Mouse (Mus musculus): ENCODE results near the gene Socs5. TPM values are rescaled to one million over a fixed set of nuclear protein-coding genes. Genes with fewer than 3 reads are reported as not detected.

Socs5 gene
- polyA plus RNA-seq, 1 experiment: 11.5 TPM

GRCm38 (mm10) chr17:87085726-87086125, 21.8 kb upstream of the Socs5 start:
- H3K27me3 ChIP-seq (ENCODE audit: control insufficient read depth, insufficient read depth, low read length, poor library complexity, severe bottlenecking): no peaks in the 10 kb centered on the region
- H3K9me3 ChIP-seq (replicated peaks; ENCODE audit: control insufficient read depth, insufficient read depth, low read length, poor library complexity, severe bottlenecking): no peaks in the 10 kb centered on the region
- TF ChIP-seq POLR2A (IDR thresholded peaks at IDR 0.05; ENCODE audit: insufficient read depth, low read length): no peak
- TF ChIP-seq CTCF (IDR thresholded peaks at IDR 0.05; ENCODE audit: low read depth, low read length): no peak
- TF ChIP-seq EP300 (IDR thresholded peaks at IDR 0.05; ENCODE audit: insufficient read depth, low read depth, low read length): no peak
- no peak overlapping the region for H3K27ac ChIP-seq (ENCODE audit: insufficient read depth, low read length)
- no peaks in the 10 kb centered on the region for H3K4me1 ChIP-seq (ENCODE audit: control insufficient read depth, insufficient read depth, low read length)
- no peaks in the 10 kb centered on the region for H3K36me3 ChIP-seq (ENCODE audit: control insufficient read depth, insufficient read depth, low read length, poor library complexity, severe bottlenecking)
- no peak overlapping the region for H3K4me3 ChIP-seq (ENCODE audit: low read depth, low read length)
- H3K9ac ChIP-seq (ENCODE audit: low read depth, poor library complexity, severe bottlenecking): no peak overlapping the region

- TF ChIP-seq CTCF (IDR thresholded peaks at IDR 0.05; ENCODE audit: low read depth, low read length): no peak
- TF ChIP-seq POLR2A (IDR thresholded peaks at IDR 0.05; ENCODE audit: insufficient read depth, low read length): no peak
- TF ChIP-seq EP300 (IDR thresholded peaks at IDR 0.05; ENCODE audit: insufficient read depth, low read depth, low read length): no peak
- Histone ChIP-seq H3K4me3 (ENCODE audit: low read depth, low read length) (no peak overlapping the region), H3K27me3 (ENCODE audit: control insufficient read depth, insufficient read depth, low read length, poor library complexity, severe bottlenecking) (no peaks in the 10 kb centered on the region), H3K27ac (ENCODE audit: insufficient read depth, low read length) (no peak overlapping the region), H3K4me1 (ENCODE audit: control insufficient read depth, insufficient read depth, low read length) (no peaks in the 10 kb centered on the region), H3K9ac (ENCODE audit: low read depth, poor library complexity, severe bottlenecking) (no peak overlapping the region), H3K36me3 (ENCODE audit: control insufficient read depth, insufficient read depth, low read length, poor library complexity, severe bottlenecking) (no peaks in the 10 kb centered on the region), H3K9me3 (replicated peaks; ENCODE audit: control insufficient read depth, insufficient read depth, low read length, poor library complexity, severe bottlenecking) (no peaks in the 10 kb centered on the region)
These were observed 18.2 kb upstream of the Socs5 start for GRCm38 (mm10) chr17:87089296-87089695.

DNA sequence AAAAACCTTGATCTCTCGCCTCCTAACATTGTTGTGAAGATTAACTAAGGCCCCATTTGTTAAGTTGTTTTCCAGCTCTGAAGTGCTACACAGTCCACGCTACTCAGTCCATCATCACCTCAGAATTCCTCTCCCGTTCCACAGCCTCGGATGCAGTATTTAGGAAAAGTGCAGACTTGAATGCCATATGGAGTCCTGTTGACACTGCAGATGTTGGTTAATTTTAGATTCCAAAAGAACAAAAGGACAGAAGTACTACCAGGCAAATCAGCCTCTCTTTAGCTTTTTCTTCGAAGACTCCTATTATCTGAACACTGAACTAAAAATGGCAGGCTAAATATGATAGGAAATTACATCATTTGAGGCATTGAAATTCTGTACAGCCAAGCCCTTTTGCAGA, 14.4 kb upstream of the Socs5 start:
- Histone ChIP-seq H3K9ac (ENCODE audit: low read depth, poor library complexity, severe bottlenecking) (no peak overlapping the region), H3K4me1 (ENCODE audit: control insufficient read depth, insufficient read depth, low read length) (peaks cover 3% of the 10 kb centered on the region), H3K36me3 (ENCODE audit: control insufficient read depth, insufficient read depth, low read length, poor library complexity, severe bottlenecking) (no peaks in the 10 kb centered on the region), H3K9me3 (replicated peaks; ENCODE audit: control insufficient read depth, insufficient read depth, low read length, poor library complexity, severe bottlenecking) (no peaks in the 10 kb centered on the region), H3K27ac (ENCODE audit: insufficient read depth, low read length) (no peak overlapping the region), H3K4me3 (ENCODE audit: low read depth, low read length) (no peak overlapping the region), H3K27me3 (ENCODE audit: control insufficient read depth, insufficient read depth, low read length, poor library complexity, severe bottlenecking) (no peaks in the 10 kb centered on the region)
- TF ChIP-seq CTCF (IDR thresholded peaks at IDR 0.05; ENCODE audit: low read depth, low read length): no peak
- no peak for TF ChIP-seq EP300 (IDR thresholded peaks at IDR 0.05; ENCODE audit: insufficient read depth, low read depth, low read length)
- TF ChIP-seq POLR2A (IDR thresholded peaks at IDR 0.05; ENCODE audit: insufficient read depth, low read length): no peak

DNA sequence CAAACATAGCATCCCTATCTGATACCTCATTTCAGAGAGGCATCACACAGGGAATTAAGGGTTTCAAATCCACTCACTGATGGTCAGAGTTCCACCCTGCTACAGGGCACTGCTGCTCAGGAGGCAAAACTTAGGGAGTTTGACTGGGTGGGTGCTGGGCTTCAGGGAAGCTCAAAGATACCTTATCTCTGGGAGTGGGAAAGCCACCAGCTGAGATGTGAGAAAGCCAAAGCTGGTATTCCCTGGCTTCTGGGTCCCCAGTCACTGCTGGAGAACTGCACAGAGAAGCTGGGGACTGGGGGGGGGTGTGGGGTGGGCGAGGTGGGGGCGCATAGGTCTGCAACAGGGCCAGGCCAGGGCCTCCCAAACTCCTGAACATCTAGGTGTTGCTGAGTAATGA, 10.5 kb upstream of the Socs5 start:
- H3K27ac ChIP-seq (ENCODE audit: insufficient read depth, low read length): no peak overlapping the region
- H3K27me3 ChIP-seq (ENCODE audit: control insufficient read depth, insufficient read depth, low read length, poor library complexity, severe bottlenecking): no peaks in the 10 kb centered on the region
- H3K9ac ChIP-seq (ENCODE audit: low read depth, poor library complexity, severe bottlenecking): no peak overlapping the region
- H3K36me3 ChIP-seq (ENCODE audit: control insufficient read depth, insufficient read depth, low read length, poor library complexity, severe bottlenecking): no peaks in the 10 kb centered on the region
- H3K4me1 ChIP-seq (ENCODE audit: control insufficient read depth, insufficient read depth, low read length): peaks cover 3% of the 10 kb centered on the region
- H3K9me3 ChIP-seq (replicated peaks; ENCODE audit: control insufficient read depth, insufficient read depth, low read length, poor library complexity, severe bottlenecking): no peaks in the 10 kb centered on the region
- no peak for TF ChIP-seq EP300 (IDR thresholded peaks at IDR 0.05; ENCODE audit: insufficient read depth, low read depth, low read length)
- H3K4me3 ChIP-seq (ENCODE audit: low read depth, low read length): no peak overlapping the region

DNA sequence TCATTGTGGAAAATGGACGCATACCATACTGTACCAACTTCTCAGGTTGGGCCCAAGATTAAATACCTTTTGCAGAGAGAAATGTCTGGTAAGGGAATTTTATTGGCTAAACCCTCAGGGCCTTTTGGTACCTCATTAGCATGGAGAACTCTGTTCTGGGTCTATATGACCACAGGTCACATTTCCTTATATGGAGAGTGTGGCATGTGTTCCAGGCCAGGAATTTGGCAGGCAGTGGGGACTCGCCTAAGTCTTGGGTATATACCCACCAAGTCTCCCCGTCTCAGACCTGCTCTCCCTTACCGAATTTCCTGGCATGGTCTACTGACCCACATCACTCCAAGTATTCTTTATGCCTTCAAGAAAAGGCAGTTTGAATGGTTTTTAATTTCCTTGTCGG, 9.9 kb upstream of the Socs5 start:
- H3K4me3 ChIP-seq (ENCODE audit: low read depth, low read length): no peak overlapping the region
- no peaks in the 10 kb centered on the region for H3K9me3 ChIP-seq (replicated peaks; ENCODE audit: control insufficient read depth, insufficient read depth, low read length, poor library complexity, severe bottlenecking)
- TF ChIP-seq EP300 (IDR thresholded peaks at IDR 0.05; ENCODE audit: insufficient read depth, low read depth, low read length) (no peak), CTCF (IDR thresholded peaks at IDR 0.05; ENCODE audit: low read depth, low read length) (no peak), POLR2A (IDR thresholded peaks at IDR 0.05; ENCODE audit: insufficient read depth, low read length) (no peak)
- H3K27ac ChIP-seq (ENCODE audit: insufficient read depth, low read length): no peak overlapping the region
- no peaks in the 10 kb centered on the region for H3K27me3 ChIP-seq (ENCODE audit: control insufficient read depth, insufficient read depth, low read length, poor library complexity, severe bottlenecking)
- H3K36me3 ChIP-seq (ENCODE audit: control insufficient read depth, insufficient read depth, low read length, poor library complexity, severe bottlenecking): no peaks in the 10 kb centered on the region
- H3K9ac ChIP-seq (ENCODE audit: low read depth, poor library complexity, severe bottlenecking): no peak overlapping the region
- H3K4me1 ChIP-seq (ENCODE audit: control insufficient read depth, insufficient read depth, low read length): peaks cover 4% of the 10 kb centered on the region

- Histone ChIP-seq H3K9me3 (replicated peaks; ENCODE audit: control insufficient read depth, insufficient read depth, low read length, poor library complexity, severe bottlenecking) (no peaks in the 10 kb centered on the region), H3K36me3 (ENCODE audit: control insufficient read depth, insufficient read depth, low read length, poor library complexity, severe bottlenecking) (no peaks in the 10 kb centered on the region), H3K4me1 (ENCODE audit: control insufficient read depth, insufficient read depth, low read length) (peaks cover 4% of the 10 kb centered on the region), H3K27me3 (ENCODE audit: control insufficient read depth, insufficient read depth, low read length, poor library complexity, severe bottlenecking) (no peaks in the 10 kb centered on the region), H3K27ac (ENCODE audit: insufficient read depth, low read length) (no peak overlapping the region), H3K4me3 (ENCODE audit: low read depth, low read length) (no peak overlapping the region), H3K9ac (ENCODE audit: low read depth, poor library complexity, severe bottlenecking) (no peak overlapping the region)
- TF ChIP-seq EP300 (IDR thresholded peaks at IDR 0.05; ENCODE audit: insufficient read depth, low read depth, low read length) (no peak), POLR2A (IDR thresholded peaks at IDR 0.05; ENCODE audit: insufficient read depth, low read length) (no peak), CTCF (IDR thresholded peaks at IDR 0.05; ENCODE audit: low read depth, low read length) (no peak)
These were observed 6.5 kb upstream of the Socs5 start for GRCm38 (mm10) chr17:87100947-87101346.

Data from ES-Bruce4 (cell line).